Comparison of ENCODE assay signal across 35 mouse cellular contexts in genomic region chr2:104687261-104687660, GRCm38 (mm10). TPM values are rescaled to one million over a fixed set of nuclear protein-coding genes. Genes with fewer than 3 reads are reported as not detected.
DNase-seq lines count a peak whose midpoint lies in the region; ATAC-seq and TF ChIP-seq lines count a peak whose summit lies in the region.
"Had no signal": no experiment of that assay in that cellular context is flagged by ENCODE, and none has a peak within 500 bp of the region (broad histone marks: within the 10 kb centered on the region; RNA-seq: fewer than 3 reads in every experiment).

No protein-coding gene starts in this region.

- no peaks in the 10 kb centered on the region for H3K27me3 ChIP-seq in forebrain, embryonic 11.5 days (ENCODE audit: control insufficient read depth, insufficient read depth, low read length)
- no peaks in the 10 kb centered on the region for H3K27me3 ChIP-seq in forebrain, embryonic 10.5 days (ENCODE audit: poor library complexity, severe bottlenecking)
- no peaks in the 10 kb centered on the region for H3K27me3 ChIP-seq in thymus, adult 2 months (ENCODE audit: control insufficient read depth, insufficient read depth, low read length)
- no peaks in the 10 kb centered on the region for H3K27me3 ChIP-seq in splenic B cell, adult 2 months (ENCODE audit: control insufficient read depth, insufficient read depth, low read length, poor library complexity, severe bottlenecking)
- H3K27me3 ChIP-seq: embryonic facial prominence, embryonic 15.5 days had no signal

- WGBS in forebrain, embryonic 11.5 days: 62% methylated on average over 3 of the region's 3 CpGs
- WGBS in forebrain, embryonic 10.5 days: 74% methylated on average over 3 of the region's 3 CpGs
- WGBS in thymus, adult 2 months: 11% methylated on average over 3 of the region's 3 CpGs

- intact Hi-C loops in heart, postnatal 25 days (cut with DNase I): loop anchor here (5.0 to 10.0 kb wide), 2 partner anchors 55 to 548 kb away; partner anchors contain the start of gene Depdc7

- H3K4me3 ChIP-seq in forebrain, embryonic 11.5 days (ENCODE audit: low read depth, low read length): no peak overlapping the region
- no peak overlapping the region for H3K4me3 ChIP-seq in forebrain, embryonic 10.5 days
- no peak overlapping the region for H3K4me3 ChIP-seq in thymus, adult 2 months (ENCODE audit: control insufficient read depth, insufficient read depth, low read length)
- H3K4me3 ChIP-seq: embryonic facial prominence, embryonic 15.5 days; heart, adult 2 months; left cerebral cortex, adult 2 months; limb, embryonic 10.5 days; myocyte had no signal

- H3K9me3 ChIP-seq in forebrain, embryonic 11.5 days (ENCODE audit: control insufficient read depth, low read length): no peaks in the 10 kb centered on the region
- H3K9me3 ChIP-seq in forebrain, embryonic 10.5 days: no peaks in the 10 kb centered on the region
- H3K9me3 ChIP-seq: embryonic facial prominence, embryonic 15.5 days; limb, embryonic 10.5 days had no signal

- DNase-seq in forebrain, embryonic 11.5 days (ENCODE audit: low spot score): peak; percentile 24
- no peak for DNase-seq in forebrain, embryonic 10.5 days (ENCODE audit: extremely low spot score, low spot score)
- peak; percentile 2 for DNase-seq in thymus, postnatal 0 days (ENCODE audit: low spot score)
- DNase-seq in thymus, adult 2 months: no peak
- DNase-seq in splenic B cell, adult 2 months (ENCODE audit: low read depth, low spot score): peak; percentile 29
- DNase-seq in MN1 (ENCODE audit: low spot score): no peak
- DNase-seq in heart, postnatal 25 days (ENCODE audit: low spot score): no peak
- DNase-seq: adrenal gland, adult 8-10 months; cerebellum, adult 8-10 months; cerebellum, postnatal 36 days; gastrocnemius, postnatal 14 days; heart, adult 2 months; kidney, postnatal 36 days; liver; lung, postnatal 10 days; midbrain, embryonic 14.5 days; thymus, postnatal 25 days had no signal

- no peak for TF ChIP-seq CTCF in thymus, adult 2 months (IDR thresholded peaks at IDR 0.05; ENCODE audit: borderline replicate concordance, control insufficient read depth, extremely low read depth, insufficient read depth, low read length, poor library complexity)

- no peak overlapping the region for H3K27ac ChIP-seq in forebrain, embryonic 11.5 days (ENCODE audit: low read depth, low read length)
- H3K27ac ChIP-seq in forebrain, embryonic 10.5 days: no peak overlapping the region
- H3K27ac ChIP-seq in thymus, adult 2 months (ENCODE audit: control insufficient read depth, insufficient read depth, low read length): no peak overlapping the region
- H3K27ac ChIP-seq: embryonic facial prominence, embryonic 15.5 days; heart, adult 2 months; hindbrain, postnatal 0 days; left cerebral cortex, adult 2 months; limb, embryonic 10.5 days had no signal

- H3K4me2 ChIP-seq in forebrain, embryonic 11.5 days (ENCODE audit: low read depth, low read length, severe bottlenecking): no peak overlapping the region
- H3K4me2 ChIP-seq: embryonic facial prominence, embryonic 15.5 days had no signal

- no peaks in the 10 kb centered on the region for H3K36me3 ChIP-seq in forebrain, embryonic 11.5 days (ENCODE audit: control insufficient read depth, insufficient read depth, low read length)
- H3K36me3 ChIP-seq in forebrain, embryonic 10.5 days (replicated peaks): peaks cover 21% of the 10 kb centered on the region
- no peaks in the 10 kb centered on the region for H3K36me3 ChIP-seq in thymus, adult 2 months (ENCODE audit: control insufficient read depth, insufficient read depth, low read length)
- H3K36me3 ChIP-seq in splenic B cell, adult 2 months (ENCODE audit: control insufficient read depth, insufficient read depth, low read length, poor library complexity, severe bottlenecking): no peaks in the 10 kb centered on the region

- TF ChIP-seq POLR2A in thymus, adult 2 months (IDR thresholded peaks at IDR 0.05; ENCODE audit: control insufficient read depth, extremely low read depth, insufficient read depth, low read length, poor library complexity): no peak

- ATAC-seq in forebrain, embryonic 11.5 days (replicated peaks; ENCODE audit: low FRiP score): no peak
- peak; percentile 71 to 83 for ATAC-seq in hematopoietic stem cell, adult 5-6 weeks (replicated peaks in 1 of 2; ENCODE audit: insufficient read depth in 1 of 2, low FRiP score in 2 of 2, low TSS enrichment in 1 of 2, low read depth in 1 of 2, poor library complexity in 2 of 2, severe bottlenecking in 2 of 2)
- ATAC-seq: activated CD4-positive, CD25-positive, alpha-beta regulatory T cell, adult 4 months; CD4-positive, CD25-positive, alpha-beta regulatory T cell, adult 4 months; forebrain, embryonic 16.5 days; hindbrain, postnatal 0 days; intestine, postnatal 0 days had no signal

- H3K9ac ChIP-seq in forebrain, embryonic 11.5 days (ENCODE audit: low read length): no peak overlapping the region
- H3K9ac ChIP-seq: embryonic facial prominence, embryonic 15.5 days had no signal

- H3K4me1 ChIP-seq in forebrain, embryonic 11.5 days (replicated peaks; ENCODE audit: control insufficient read depth, insufficient read depth, low read length): no peaks in the 10 kb centered on the region
- H3K4me1 ChIP-seq in forebrain, embryonic 10.5 days: peaks cover 21% of the 10 kb centered on the region
- no peaks in the 10 kb centered on the region; the same call in 1 of the 2 replicates for H3K4me1 ChIP-seq in thymus, adult 2 months (replicated peaks; ENCODE audit: control insufficient read depth, insufficient read depth, low read length)
- H3K4me1 ChIP-seq: embryonic facial prominence, embryonic 15.5 days; limb, embryonic 10.5 days had no signal

RNA-seq across cellular contexts. Expression of gene Tcp11l1, which starts 24.7 kb away (rescaled TPM):
- polyA plus RNA-seq in forebrain, embryonic 11.5 days (2014; fragmentation: Nextera tagmentation; extraction: Ambion mirVana): 64.9 and 68.2 TPM in 2 replicates
- 54.2 and 54.7 TPM in 2 replicates for polyA plus RNA-seq in forebrain, embryonic 10.5 days (2016; fragmentation: Nextera tagmentation; extraction: Ambion mirVana)
- polyA plus RNA-seq in thymus, postnatal 0 days (2015; fragmentation: Nextera tagmentation; extraction: Ambion mirVana): 12.6 and 16.4 TPM in 2 replicates
- 1.4 and 2.0 TPM in 2 replicates for polyA plus RNA-seq in thymus, adult 2 months (2012; rRNA removed)
- total RNA-seq in hematopoietic stem cell, adult 5-6 weeks (2017): 12.6 and 15.9 TPM in 2 replicates
- total RNA-seq in heart, postnatal 25 days (2021): 1 to 10 TPM; 6.0 to 7.3 TPM

RNA-seq across cellular contexts. Expression of gene Pin1rt1, which starts 28.9 kb away (rescaled TPM):
- not detected in 2 replicates for polyA plus RNA-seq in forebrain, embryonic 11.5 days (2014; fragmentation: Nextera tagmentation; extraction: Ambion mirVana)
- polyA plus RNA-seq in forebrain, embryonic 10.5 days (2016; fragmentation: Nextera tagmentation; extraction: Ambion mirVana): 0.12 and 0.14 TPM in 2 replicates
- polyA plus RNA-seq in thymus, postnatal 0 days (2015; fragmentation: Nextera tagmentation; extraction: Ambion mirVana): not detected in 2 replicates
- polyA plus RNA-seq in thymus, adult 2 months (2012; rRNA removed): not detected in 2 replicates
- not detected in 2 replicates for total RNA-seq in hematopoietic stem cell, adult 5-6 weeks (2017)
- not detected for total RNA-seq in heart, postnatal 25 days (2021)
- total RNA-seq: adrenal gland, adult 8-10 months; ES-E14; gastrocnemius, postnatal 14 days; heart, adult 2 months; hindbrain, postnatal 0 days; layer of hippocampus, adult 8-10 months; left cerebral cortex, adult 2 months; megakaryocyte-erythroid progenitor cell, adult 5-6 weeks had no signal
- polyA plus RNA-seq: activated CD4-positive, CD25-positive, alpha-beta regulatory T cell, adult 4 months; CD4-positive, CD25-positive, alpha-beta regulatory T cell, adult 4 months; embryonic facial prominence, embryonic 15.5 days; heart, adult 2 months; heart, embryonic 16.5 days; hindbrain, embryonic 11.5 days; hindbrain, postnatal 0 days; intestine, postnatal 0 days; kidney, embryonic 14.5 days; limb, embryonic 10.5 days; liver, embryonic 16.5 days; midbrain, embryonic 14.5 days; myocyte; small intestine, adult 2 months had no signal

RNA-seq across cellular contexts. Expression of gene Depdc7, which starts 55.4 kb away (rescaled TPM):
- polyA plus RNA-seq in forebrain, embryonic 11.5 days (2014; fragmentation: Nextera tagmentation; extraction: Ambion mirVana): 4.0 and 5.5 TPM in 2 replicates
- 3.2 and 3.7 TPM in 2 replicates for polyA plus RNA-seq in forebrain, embryonic 10.5 days (2016; fragmentation: Nextera tagmentation; extraction: Ambion mirVana)
- polyA plus RNA-seq in thymus, postnatal 0 days (2015; fragmentation: Nextera tagmentation; extraction: Ambion mirVana): 3.7 and 4.0 TPM in 2 replicates
- polyA plus RNA-seq in thymus, adult 2 months (2012; rRNA removed): 0.56 and 0.86 TPM in 2 replicates
- total RNA-seq in hematopoietic stem cell, adult 5-6 weeks (2017): 0.88 and 1.6 TPM in 2 replicates
- total RNA-seq in heart, postnatal 25 days (2021): under 1 TPM; 0.89 to 0.99 TPM
- total RNA-seq: megakaryocyte-erythroid progenitor cell, adult 5-6 weeks had no signal
- polyA plus RNA-seq: activated CD4-positive, CD25-positive, alpha-beta regulatory T cell, adult 4 months; CD4-positive, CD25-positive, alpha-beta regulatory T cell, adult 4 months had no signal

Comparison
In these comparisons a context has a peak if more than half of its experiments do, and no peak if none do; other contexts are left out.
1. DNase-seq: peak in forebrain, embryonic 11.5 days (single experiment), thymus, postnatal 0 days (single experiment) and splenic B cell, adult 2 months (single experiment); none in forebrain, embryonic 10.5 days (single experiment), thymus, adult 2 months (single experiment), MN1 (single experiment) and heart, postnatal 25 days (single experiment).